Mouse (Mus musculus): ENCODE data around the gene Kdm5c.

The Kdm5c gene

DNA sequence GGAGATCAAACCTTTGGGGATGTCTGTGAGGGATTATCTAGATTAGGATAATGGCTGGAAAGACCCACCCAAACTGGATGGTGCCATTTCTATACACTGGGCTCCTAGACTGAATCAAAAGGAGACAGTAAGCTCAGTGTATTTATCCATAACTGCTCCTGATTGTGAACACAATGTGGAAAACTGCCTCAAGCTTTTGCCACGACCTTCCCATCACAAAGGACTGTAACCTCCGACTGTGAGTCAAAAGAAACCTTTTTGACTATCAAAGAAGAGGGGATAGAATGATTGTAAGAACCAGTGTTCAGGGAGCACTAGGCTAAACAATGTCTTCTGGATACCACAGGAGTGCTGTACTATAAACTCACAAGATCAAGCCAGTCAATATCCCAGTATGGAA lies 73.4 kb downstream of the Kdm5c start:
- DNase-seq: no peak

DNA sequence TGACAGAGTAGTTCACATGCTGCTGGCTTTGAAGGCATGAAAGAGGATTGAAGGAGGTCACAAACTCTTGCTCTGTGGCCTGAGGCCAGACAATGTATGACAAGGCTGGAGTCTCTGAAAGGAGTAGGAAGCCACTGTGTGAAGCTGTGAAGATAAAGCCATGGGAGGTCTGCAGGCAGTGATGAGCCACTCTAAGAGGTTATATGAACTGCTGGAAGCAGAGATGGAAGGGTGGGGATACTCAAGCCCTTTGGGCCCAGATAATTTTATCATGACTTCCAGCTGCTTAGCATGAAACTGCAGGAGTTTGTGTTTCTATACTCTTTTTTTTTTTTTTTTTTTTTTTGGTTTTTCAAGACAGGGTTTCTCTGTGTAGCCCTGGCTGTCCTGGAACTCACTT lies 74.6 kb downstream of the Kdm5c start:
- DNase-seq: no peak

DNA sequence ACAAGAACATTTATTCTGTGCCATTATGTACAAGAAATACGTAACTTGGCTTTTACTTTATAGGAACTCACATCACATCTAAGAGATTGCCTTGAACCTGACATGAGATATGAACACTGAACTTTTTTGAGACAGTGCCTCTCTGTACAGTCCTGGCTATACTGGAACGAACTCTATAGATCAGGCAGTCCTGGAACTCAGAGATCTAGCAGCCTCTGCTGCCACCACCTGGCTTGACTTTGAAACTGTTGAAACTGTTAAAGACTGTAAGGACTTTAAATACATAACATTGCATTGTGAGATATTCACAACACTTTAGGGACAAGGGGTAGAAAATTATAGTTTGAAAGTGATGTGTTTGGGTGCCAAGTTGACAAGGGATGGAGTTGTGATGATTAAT lies 75.1 kb downstream of the Kdm5c start:
- DNase-seq: peak; percentile 28 to 44

DNA sequence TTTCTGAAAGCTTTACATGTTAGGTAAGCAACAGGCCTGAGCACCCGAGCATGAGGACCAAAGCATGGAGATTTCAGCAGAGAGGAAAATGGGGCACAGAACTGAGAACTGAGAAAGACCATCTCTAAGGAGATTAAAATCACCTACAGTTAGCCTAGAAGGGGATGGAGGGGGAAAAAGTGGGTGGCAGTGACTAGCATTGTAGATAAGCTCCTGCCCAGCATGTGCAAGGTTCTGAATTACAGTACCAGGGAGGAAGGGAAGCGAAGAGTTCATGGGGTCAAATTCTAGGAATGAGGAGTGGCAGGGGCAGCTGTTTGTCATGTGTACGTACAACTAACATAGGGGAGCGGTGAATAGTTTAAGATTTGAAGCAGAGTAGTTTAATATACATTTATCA lies 87.7 kb downstream of the Kdm5c start:
- DNase-seq: no peak

DNA sequence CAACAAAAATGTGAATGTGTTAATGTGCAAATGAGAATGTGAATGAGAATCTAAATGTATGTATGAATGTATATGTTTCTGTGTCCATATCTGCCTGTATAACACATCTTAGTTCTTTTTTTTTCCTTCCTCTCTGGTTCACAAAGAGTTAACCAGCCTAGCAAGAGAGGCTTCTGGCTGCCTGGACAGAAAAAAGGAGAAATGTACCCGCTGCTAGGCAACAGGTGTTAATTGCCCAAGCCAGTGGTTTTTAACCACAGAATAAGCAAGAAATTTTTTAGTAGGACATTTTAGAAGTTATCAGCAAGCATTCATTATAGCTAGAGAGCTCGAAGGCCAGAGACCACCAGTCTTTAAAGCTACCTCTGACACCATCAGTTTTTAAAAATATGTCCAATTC lies 90.0 kb downstream of the Kdm5c start:
- no peak for DNase-seq

DNA sequence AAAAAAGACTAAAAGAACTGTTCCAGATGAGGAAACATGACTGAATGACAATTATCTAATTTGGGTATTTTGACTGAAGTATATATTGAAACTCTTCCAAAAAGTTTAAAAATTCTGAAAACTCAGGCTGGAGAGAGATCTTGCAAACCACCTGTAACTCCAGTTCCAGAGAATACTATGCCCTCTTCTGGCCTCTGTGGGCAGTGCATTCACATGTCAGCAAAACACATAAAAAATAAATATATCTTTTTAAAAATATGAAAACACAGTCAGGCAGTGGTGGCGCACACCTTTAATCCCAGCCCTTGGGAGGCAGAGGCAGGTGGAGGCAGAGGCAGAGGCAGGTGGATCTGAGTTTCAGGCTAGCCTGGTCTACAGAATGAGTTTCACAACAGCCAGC lies 90.8 kb downstream of the Kdm5c start:
- DNase-seq: peak in 1 of 2 experiments; percentile 32

All from kidney, postnatal 36 days (tissue).